Mouse (Mus musculus): ENCODE results near the gene Slamf6.

- TF ChIP-seq CTCF (IDR thresholded peaks at IDR 0.05; ENCODE audit: extremely low read depth, insufficient read depth, insufficient read length, insufficient replicate concordance): no peak
- TF ChIP-seq POLR2A (IDR thresholded peaks at IDR 0.05; ENCODE audit: low read depth, low read length): no peak
These were observed 58.1 kb downstream of the Slamf6 start for GRCm38 (mm10) chr1:171975377-171975776.

Measured in spleen, adult 2 months (tissue).